Mouse (Mus musculus) left cerebral cortex, postnatal 25 days (tissue): ENCODE measurements around the gene Clcn2. TPM values are rescaled to one million over a fixed set of nuclear protein-coding genes. Genes with fewer than 3 reads are reported as not detected.

ENCODE experiments used
- DNase-seq, 2 experiments: peaks; one replicate each; pipeline ENCODE4 v3.0.0; 2022; ENCODE audit warnings: low spot score in 2 of 2, mixed read lengths in 1 of 2
- intact Hi-C: fragments of 180-260 bp; cut with DNase I; formaldehyde crosslinking; loops from one replicate; pipeline ENCODE4 v1.15.1; 2025
- total RNA-seq, 2 experiments: library from RNA; stranded (reverse); gene quantifications; 2 replicates each; pipeline ENCODE4 v1.2.3; 2021

Clcn2 gene
- total RNA-seq = 10 to 100 TPM; 58.7 to 60.9 TPM

- DNase-seq = peak; percentile 97 to 99
- intact Hi-C loops = loop anchor here (1.0 to 5.0 kb wide), 7 partner anchors 15 to 475 kb away; partner anchors contain the start of gene Chrd
Observed at GRCm38 (mm10) chr16:20717181-20717977, at the start of gene Clcn2, which contains the start of gene Polr2h. TSS of gene Clcn2 (minus strand) at chr16:20717746. TSS of gene Polr2h (plus strand) at chr16:20717665.

DNA sequence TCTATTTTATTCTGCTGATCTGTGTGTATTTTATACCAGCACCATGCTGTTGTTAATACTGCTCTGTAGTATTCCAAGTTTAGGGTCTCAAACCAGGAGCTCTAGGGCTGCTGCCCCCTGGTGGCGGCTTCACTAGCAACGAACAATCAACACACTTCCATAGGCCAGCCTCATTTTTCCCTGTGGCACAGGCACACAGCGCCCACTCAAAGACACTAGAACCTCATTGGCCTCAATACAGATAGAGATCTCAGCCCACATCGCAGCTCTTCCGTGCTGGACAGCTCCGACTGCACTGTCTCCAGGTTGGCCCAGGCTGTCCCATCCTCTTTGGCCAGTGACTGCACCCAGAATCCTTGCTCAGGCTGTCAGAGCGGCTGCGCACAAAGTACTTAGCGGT is 47.7 kb upstream of the Clcn2 start:
- intact Hi-C loops = loop anchor here (5.0 kb wide), 1 partner anchor 268 kb away; the partner anchor contains the start of gene Eif2b5
- no peak for DNase-seq

GRCm38 (mm10) chr16:20761681-20762080 is 44.1 kb upstream of the Clcn2 start:
- intact Hi-C loops = loop anchor here (2.0 kb wide), 2 partner anchors 37 to 45 kb away; partner anchors contain the start of genes Clcn2 and Polr2h
- DNase-seq = no peak

- intact Hi-C loops = no loop called here
- DNase-seq = no peak
Observed at GRCm38 (mm10) chr16:20757385-20757784, 39.8 kb upstream of the Clcn2 start.

GRCm38 (mm10) chr16:20756052-20756451 is 38.5 kb upstream of the Clcn2 start:
- intact Hi-C loops = no loop called here
- no peak for DNase-seq

GRCm38 (mm10) chr16:20750518-20750917 is 33.0 kb upstream of the Clcn2 start:
- DNase-seq = peak; percentile 36
- intact Hi-C loops = no loop called here

- intact Hi-C loops = loop anchor here (1.0 kb wide), 1 partner anchor 78 kb away; no protein-coding TSS in a partner anchor
- peak; percentile 71 to 89 for DNase-seq
Observed at GRCm38 (mm10) chr16:20746641-20747040, 29.1 kb upstream of the Clcn2 start.

- intact Hi-C loops = no loop called here
- DNase-seq = no peak
Observed at GRCm38 (mm10) chr16:20739845-20740244, 22.3 kb upstream of the Clcn2 start.

- intact Hi-C loops = no loop called here
- no peak for DNase-seq
Observed at GRCm38 (mm10) chr16:20736823-20737222, 19.3 kb upstream of the Clcn2 start.

- intact Hi-C loops = no loop called here
- no peak for DNase-seq
Observed at GRCm38 (mm10) chr16:20736168-20736567, 18.6 kb upstream of the Clcn2 start.

- intact Hi-C loops = no loop called here
- no peak for DNase-seq
Observed at GRCm38 (mm10) chr16:20735651-20736050, 18.1 kb upstream of the Clcn2 start.

DNA sequence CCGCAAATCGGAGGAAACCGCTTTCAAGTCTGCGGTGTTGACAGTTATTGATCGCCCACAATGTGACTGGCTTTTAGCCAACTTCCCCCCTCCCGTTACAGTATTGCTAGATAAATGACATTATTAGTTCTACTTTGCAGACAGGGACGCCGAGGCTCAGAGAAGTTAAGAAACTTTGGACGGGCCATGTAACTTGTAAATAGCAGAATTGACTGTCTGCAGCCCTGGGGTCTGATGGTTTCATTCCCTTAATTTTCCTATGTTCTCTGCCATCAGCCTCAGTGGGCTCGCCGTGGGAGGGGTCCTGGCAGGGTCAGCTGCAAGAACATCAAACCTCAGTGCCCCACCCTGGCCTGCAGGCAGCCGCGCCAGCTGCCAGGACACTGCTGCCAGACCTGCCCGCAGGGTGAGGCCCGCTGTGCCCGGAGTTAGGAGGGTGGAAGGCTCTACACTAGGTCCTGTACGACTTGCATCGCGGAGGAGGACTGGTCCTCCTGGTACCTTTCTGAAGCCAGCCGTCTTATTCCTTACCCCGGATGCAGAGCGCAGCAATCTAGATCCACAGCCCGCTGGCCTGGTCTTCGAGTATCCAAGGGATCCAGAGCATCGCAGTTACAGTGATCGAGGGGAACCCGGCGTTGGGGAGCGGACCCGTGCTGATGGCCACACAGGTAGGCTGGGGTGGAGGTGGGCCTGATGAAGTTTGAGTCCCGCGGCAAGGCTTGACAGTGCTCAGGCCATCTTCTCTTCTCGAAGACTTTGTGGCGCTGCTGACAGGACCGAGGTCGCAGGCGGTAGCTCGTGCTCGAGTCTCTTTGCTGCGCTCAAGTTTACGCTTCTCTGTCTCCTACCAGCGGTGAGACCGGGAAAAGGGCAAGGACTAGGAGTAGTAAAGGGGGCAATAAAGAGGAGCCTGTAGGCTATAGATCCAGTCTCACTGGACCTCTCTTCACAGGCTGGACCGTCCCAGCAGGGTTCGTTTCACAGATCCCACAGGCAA is 16.5 kb upstream of the Clcn2 start, which contains the start of gene Thpo:
Thpo (minus strand) TSS at position 781 of the 1,000 bp plus-strand sequence.
- intact Hi-C loops = loop anchor here (2.0 to 5.0 kb wide), 2 partner anchors 17 to 453 kb away; partner anchors contain the start of genes Clcn2 and Polr2h
- no peak for DNase-seq

DNA sequence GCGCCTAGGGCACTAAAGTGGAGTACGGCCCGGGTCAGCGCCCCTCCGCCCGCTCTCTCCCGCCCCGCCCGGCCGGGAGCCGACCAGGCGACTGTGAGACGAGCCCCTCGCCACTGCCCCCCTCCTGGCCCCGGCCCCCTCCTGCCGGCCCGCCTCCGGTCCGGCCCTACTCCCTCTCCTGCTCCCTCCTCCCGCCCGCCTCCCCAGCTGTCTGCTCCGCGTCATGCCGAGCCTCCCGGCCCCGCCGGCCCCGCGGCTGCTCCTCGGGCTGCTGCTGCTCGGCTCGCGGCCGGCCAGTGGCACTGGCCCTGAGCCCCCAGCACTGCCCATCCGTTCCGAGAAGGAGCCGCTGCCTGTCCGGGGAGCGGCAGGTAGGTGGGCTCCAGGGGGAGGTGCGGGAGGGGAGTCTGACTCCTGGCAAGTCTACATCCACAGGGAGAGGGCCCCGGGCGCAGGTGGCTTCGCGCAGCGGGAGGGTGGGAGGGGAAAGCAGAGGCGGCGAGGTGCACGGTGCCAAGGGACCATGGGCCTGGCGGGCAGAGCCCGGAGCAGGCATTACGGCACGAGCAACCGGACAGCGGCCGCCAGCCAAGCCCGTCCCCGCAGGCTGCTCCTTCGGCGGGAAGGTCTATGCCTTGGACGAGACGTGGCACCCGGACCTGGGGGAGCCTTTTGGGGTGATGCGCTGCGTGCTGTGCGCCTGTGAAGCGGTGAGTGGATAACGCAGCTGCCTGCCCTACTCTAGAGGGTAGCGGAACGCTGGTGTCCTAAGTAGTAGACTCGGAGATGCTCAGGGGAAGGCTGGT is 15.6 kb upstream of the Clcn2 start, which contains the start of gene Chrd:
Chrd (plus strand) TSS at position 203 of the 806 bp plus-strand sequence.
- intact Hi-C loops = loop anchor here (1.0 to 5.0 kb wide), 4 partner anchors 16 to 454 kb away; partner anchors contain the start of genes Clcn2 and Polr2h
- peak; percentile 64 to 67 for DNase-seq

DNA sequence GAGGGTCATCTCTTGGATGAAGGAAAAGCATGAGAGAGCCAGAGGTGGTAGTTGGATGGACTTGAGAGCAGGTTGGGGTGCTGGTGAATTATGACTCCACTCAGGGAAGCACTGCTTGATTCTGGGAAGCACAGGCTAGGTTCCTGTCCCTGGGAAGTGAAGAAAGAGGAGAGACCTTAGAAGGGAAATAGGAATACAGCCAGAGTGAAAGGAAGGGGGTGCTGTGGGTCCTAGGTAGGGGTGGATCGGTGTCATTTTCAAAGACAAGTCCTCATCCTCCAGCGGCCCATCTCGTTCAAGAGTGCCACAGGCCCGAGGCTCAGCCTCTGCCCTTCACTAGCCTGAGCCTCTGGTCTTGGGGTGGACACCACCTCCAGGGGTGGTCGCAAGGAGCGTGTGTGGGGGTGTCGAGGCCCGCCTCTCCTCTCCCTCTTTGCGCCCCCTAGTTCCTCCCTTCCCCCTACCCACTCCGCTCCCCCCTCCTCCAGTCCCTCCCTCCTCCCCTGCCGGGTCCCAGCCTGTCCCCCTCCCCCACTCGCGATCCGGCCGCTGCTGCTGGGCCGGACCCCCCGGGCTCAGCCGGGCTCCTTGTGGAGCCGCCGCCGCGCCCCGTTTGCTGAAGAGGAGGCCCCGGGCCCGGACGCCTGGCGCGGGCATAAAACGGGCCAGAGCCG is 14.8 kb upstream of the Clcn2 start:
- intact Hi-C loops = loop anchor here (1.0 to 5.0 kb wide), 4 partner anchors 16 to 455 kb away; partner anchors contain the start of genes Clcn2 and Polr2h
- no peak for DNase-seq

GRCm38 (mm10) chr16:20731688-20732087 is 14.1 kb upstream of the Clcn2 start:
- DNase-seq = peak; percentile 49 to 85
- intact Hi-C loops = loop anchor here (1.0 to 5.0 kb wide), 4 partner anchors 15 to 456 kb away; partner anchors contain the start of genes Clcn2 and Polr2h

DNA sequence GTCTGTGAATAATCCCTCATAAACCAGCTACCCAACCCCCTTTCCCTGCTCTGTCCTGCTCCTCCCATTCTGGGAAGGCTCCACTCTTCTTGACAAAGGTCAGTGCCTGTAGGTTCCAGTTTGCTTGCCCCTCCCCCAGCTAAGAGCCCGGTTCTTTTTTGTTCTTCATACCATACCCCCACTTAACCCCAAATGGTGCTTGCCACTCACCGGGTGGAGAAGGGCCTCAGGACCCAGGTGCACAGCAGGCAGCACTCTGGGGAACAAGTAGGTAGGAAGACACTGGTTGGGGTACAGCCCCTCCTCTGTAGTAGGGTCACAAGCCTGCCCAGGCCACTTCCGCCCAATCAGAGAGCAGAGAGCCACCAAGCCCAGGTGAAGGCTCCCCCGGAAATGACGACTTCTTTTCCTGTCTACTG is 12.8 kb upstream of the Clcn2 start:
- intact Hi-C loops = loop anchor here (5.0 kb wide), 1 partner anchor 457 kb away; no protein-coding TSS in a partner anchor
- no peak for DNase-seq

DNA sequence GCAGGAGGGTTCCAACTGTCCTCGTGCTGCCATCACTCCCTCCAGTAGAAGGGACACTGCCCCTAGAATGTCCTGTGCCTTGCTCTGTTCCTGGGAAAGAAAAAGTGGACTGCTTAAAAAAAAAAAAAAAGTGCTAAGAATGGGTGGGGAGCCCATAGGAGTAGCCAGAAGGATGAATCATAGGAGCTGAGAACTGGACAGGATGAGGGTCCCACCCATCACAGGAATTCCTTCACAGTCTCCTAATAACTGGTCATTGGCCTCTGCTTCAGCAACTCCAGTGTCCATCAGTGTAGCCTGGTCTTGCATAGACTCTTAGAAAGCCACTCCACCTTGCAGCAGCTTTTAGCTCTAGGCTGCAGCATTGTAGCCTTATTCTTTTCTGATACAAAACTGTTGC is 8.8 kb upstream of the Clcn2 start:
- intact Hi-C loops = no loop called here
- no peak for DNase-seq

DNA sequence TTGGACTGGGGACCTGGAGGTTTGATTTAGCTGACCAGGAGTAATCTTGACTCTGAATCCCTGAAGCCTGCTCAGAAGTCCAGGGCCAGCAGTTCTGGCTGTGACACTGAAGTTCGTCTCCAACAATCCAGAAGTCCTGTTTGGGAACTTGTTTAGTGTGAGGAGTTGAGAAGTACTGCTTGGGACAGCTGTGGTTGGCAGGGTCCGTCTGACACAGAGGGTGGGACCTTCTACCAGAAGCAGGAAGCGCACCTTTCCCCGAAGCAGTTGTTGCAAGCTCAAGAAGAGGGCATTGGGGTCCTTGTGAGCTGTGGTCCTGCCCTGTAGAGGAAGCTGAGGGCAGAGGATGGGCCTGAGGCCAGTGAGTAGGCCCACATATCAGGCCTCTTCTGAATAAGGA is 8.2 kb upstream of the Clcn2 start:
- intact Hi-C loops = loop anchor here (2.0 kb wide), 1 partner anchor 35 kb away; no protein-coding TSS in a partner anchor
- no peak for DNase-seq
